Mouse (Mus musculus) limb, embryonic 15.5 days (tissue): ENCODE results near the gene Dnajc13. TPM values are rescaled to one million over a fixed set of nuclear protein-coding genes. Genes with fewer than 3 reads are reported as not detected.

Experiments
- ATAC-seq: fragments of 200-750 bp; cut with Nextera tagmentation; 2 replicates; pipeline ENCODE4 v1.8.0; 2017; ENCODE audit warnings: low read depth, moderate TSS enrichment; ENCODE audit not compliant: insufficient number of reproducible peaks, low FRiP score, low TSS enrichment
- H3K27ac ChIP-seq: fragments of 300-500 bp; sonication (generic); 2 replicates; pipeline ENCODE4 v1.5.1; 2015; ENCODE audit warnings: moderate library complexity, mild to moderate bottlenecking, inconsistent platforms
- H3K27me3 ChIP-seq: fragments of 300-500 bp; sonication (generic); 2 replicates; pipeline ENCODE4 v1.6.1; 2015; ENCODE audit warnings: inconsistent platforms
- H3K36me3 ChIP-seq: fragments of 300-500 bp; sonication (generic); 2 replicates; pipeline ENCODE4 v1.6.1; 2015; ENCODE audit warnings: inconsistent platforms
- H3K4me1 ChIP-seq: fragments of 300-500 bp; sonication (generic); 2 replicates; pipeline ENCODE4 v1.6.1; 2015; ENCODE audit warnings: inconsistent platforms
- H3K4me2 ChIP-seq: fragments of 300-500 bp; sonication (generic); 2 replicates; pipeline ENCODE4 v1.6.1; 2015; ENCODE audit warnings: mild to moderate bottlenecking, inconsistent platforms
- H3K4me3 ChIP-seq: fragments of 300-500 bp; sonication (generic); 2 replicates; pipeline ENCODE4 v1.5.1; 2015; ENCODE audit warnings: mild to moderate bottlenecking, inconsistent platforms
- H3K9ac ChIP-seq: fragments of 300-500 bp; sonication (generic); 2 replicates; pipeline ENCODE4 v1.6.1; 2015; ENCODE audit warnings: inconsistent platforms
- H3K9me3 ChIP-seq: fragments of 300-500 bp; sonication (generic); 2 replicates; pipeline ENCODE4 v1.6.1; 2016; ENCODE audit warnings: inconsistent platforms
- WGBS: fragments of 180-500 bp; shearing (Covaris S2); methylation state at CpG from one replicate; pipeline ENCODE4 v1.1.7; 2015; 5-methylcytosine and 5-hydroxymethylcytosine counted together
- polyA plus RNA-seq: library from polyadenylated mRNA; unstranded; fragments of >200 nt; fragmentation: Nextera tagmentation; extraction: Ambion mirVana; gene quantifications from 2 replicates; pipeline ENCODE4 v1.2.1, GENCODE M21; 2015

The Dnajc13 gene
- polyA plus RNA-seq, 1 experiment from 2014 or later: 18.1 TPM

GRCm38 (mm10) chr9:104104986-104105385, 157.7 kb downstream of the Dnajc13 start:
- Histone ChIP-seq H3K36me3 (no peaks in the 10 kb centered on the region), H3K9ac (no peak overlapping the region), H3K4me1 (peaks cover 12% of the 10 kb centered on the region; the same call in 1 of the 2 replicates), H3K4me3 (no peak overlapping the region), H3K4me2 (no peak overlapping the region), H3K27me3 (no peaks in the 10 kb centered on the region), H3K27ac (no peak overlapping the region), H3K9me3 (no peaks in the 10 kb centered on the region)
- 87% methylated on average over 2 of the region's 2 CpGs for WGBS
- no peak for ATAC-seq

- WGBS: 55% methylated on average over 2 of the region's 2 CpGs
- H3K9me3 ChIP-seq: no peaks in the 10 kb centered on the region
- 0 out of 2 replicates have a peak overlapping the region, but pooled peaks have one; percentile 43 for H3K27ac ChIP-seq
- no peaks in the 10 kb centered on the region for H3K36me3 ChIP-seq
- H3K4me2 ChIP-seq: no peak overlapping the region
- H3K4me3 ChIP-seq: no peak overlapping the region
- ATAC-seq: no peak
- no peak overlapping the region for H3K9ac ChIP-seq
- H3K27me3 ChIP-seq: no peaks in the 10 kb centered on the region
- H3K4me1 ChIP-seq: peaks cover 7% of the 10 kb centered on the region; the same call in 1 of the 2 replicates
Observed at GRCm38 (mm10) chr9:104102901-104103300, 159.8 kb downstream of the Dnajc13 start.

GRCm38 (mm10) chr9:104102301-104102700, 160.4 kb downstream of the Dnajc13 start:
- Histone ChIP-seq H3K27me3 (no peaks in the 10 kb centered on the region), H3K36me3 (no peaks in the 10 kb centered on the region), H3K4me2 (no peak overlapping the region), H3K4me1 (peaks cover 7% of the 10 kb centered on the region; the same call in 1 of the 2 replicates), H3K4me3 (no peak overlapping the region), H3K9ac (no peak overlapping the region), H3K9me3 (no peaks in the 10 kb centered on the region), H3K27ac (peak overlapping the region; percentile 43; the same call in 1 of the 2 replicates)
- WGBS: 25% methylated on average over 6 of the region's 6 CpGs
- no peak for ATAC-seq

- H3K4me2 ChIP-seq: no peak overlapping the region
- WGBS: 25% methylated on average over 3 of the region's 3 CpGs
- no peak overlapping the region for H3K27ac ChIP-seq
- no peak overlapping the region for H3K9ac ChIP-seq
- H3K27me3 ChIP-seq: no peaks in the 10 kb centered on the region
- no peaks in the 10 kb centered on the region for H3K36me3 ChIP-seq
- ATAC-seq: no peak
- no peak overlapping the region for H3K4me3 ChIP-seq
- H3K9me3 ChIP-seq: no peaks in the 10 kb centered on the region
- H3K4me1 ChIP-seq: peaks cover 7% of the 10 kb centered on the region; the same call in 1 of the 2 replicates
Observed at GRCm38 (mm10) chr9:104101458-104101857, 161.3 kb downstream of the Dnajc13 start.

Other genes with a start within 250 kb of the Dnajc13 start
- gene Gm28305, start 222.3 kb downstream of the Dnajc13 start, polyA plus RNA-seq: not detected in 2 replicates
- 59.4 and 62.3 TPM in 2 replicates for gene Uba5, start 199.8 kb downstream of the Dnajc13 start, polyA plus RNA-seq
- gene Acad11, start 199.6 kb downstream of the Dnajc13 start, polyA plus RNA-seq: 12.4 and 12.5 TPM in 2 replicates
- 4.8 and 6.9 TPM in 2 replicates for gene Ackr4, start 136.0 kb downstream of the Dnajc13 start, polyA plus RNA-seq
- 3.0 and 3.7 TPM in 2 replicates for gene Acpp, start 74.8 kb upstream of the Dnajc13 start, polyA plus RNA-seq